Mouse (Mus musculus): ENCODE results near the gene Ppm1n.

Gene Ppm1n

DNA sequence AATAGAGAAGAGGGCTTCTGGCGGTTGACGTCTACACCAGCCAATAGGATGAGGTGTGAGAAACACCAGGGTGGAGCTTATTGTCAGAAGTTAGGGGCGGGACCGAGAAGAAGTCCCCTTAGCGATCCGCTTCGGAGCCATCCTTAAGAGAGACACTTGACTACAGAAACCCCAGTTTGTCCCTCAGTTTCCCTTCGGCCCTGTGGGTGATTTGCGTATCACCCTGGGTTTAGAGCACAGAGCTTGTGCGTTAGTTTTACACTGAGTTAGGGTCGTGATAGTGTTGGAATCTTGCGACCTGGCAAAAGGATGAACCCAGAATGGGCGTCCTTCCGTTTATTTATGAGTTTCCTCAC, 51.1 kb downstream of the Ppm1n start:
- no peak for TF ChIP-seq POU5F1 (IDR thresholded peaks at IDR 0.05; ENCODE audit: borderline replicate concordance, low read length)
- no peak for TF ChIP-seq NANOG (IDR thresholded peaks at IDR 0.05; ENCODE audit: borderline replicate concordance, low read length)
- no peak for TF ChIP-seq CTCF (conservative IDR thresholded peaks at IDR 0.05; ENCODE audit: low read length)

GRCm38 (mm10) chr7:19227883-19228792, 51.7 kb downstream of the Ppm1n start, which contains the start of gene Opa3:
Gene Opa3 (plus strand): TSS chr7:19228334.
- peaks cover 80% of the 10 kb centered on the region for H3K4me1 ChIP-seq (replicated peaks; ENCODE audit: low read depth, low read length)
- peak within 1 kb of the TSS; percentile 90 for H3K4me3 ChIP-seq (replicated peaks; ENCODE audit: low read length)
- TF ChIP-seq NANOG (IDR thresholded peaks at IDR 0.05; ENCODE audit: borderline replicate concordance, low read length) (no peak), POU5F1 (IDR thresholded peaks at IDR 0.05; ENCODE audit: borderline replicate concordance, low read length) (no peak), CTCF (conservative IDR thresholded peaks at IDR 0.05; ENCODE audit: low read length) (no peak)
- peaks cover 57% of the 10 kb centered on the region for H3K36me3 ChIP-seq (ENCODE audit: insufficient read depth, low read length)
- no peaks in the 10 kb centered on the region for H3K27me3 ChIP-seq (ENCODE audit: insufficient read depth, low read length)
- no peaks in the 10 kb centered on the region for H3K9me3 ChIP-seq (ENCODE audit: low read length)

More for the DNA sequence above, 51.1 kb downstream of the Ppm1n start:
- Histone ChIP-seq H3K36me3 (ENCODE audit: insufficient read depth, low read length) (peaks cover 55% of the 10 kb centered on the region), H3K27me3 (ENCODE audit: insufficient read depth, low read length) (no peaks in the 10 kb centered on the region), H3K4me1 (replicated peaks; ENCODE audit: low read depth, low read length) (peaks cover 76% of the 10 kb centered on the region), H3K4me3 (replicated peaks; ENCODE audit: low read length) (peak overlapping the region; percentile 90), H3K9me3 (ENCODE audit: low read length) (no peaks in the 10 kb centered on the region)

- Histone ChIP-seq H3K36me3 (ENCODE audit: insufficient read depth, low read length) (peaks cover 52% of the 10 kb centered on the region), H3K9me3 (ENCODE audit: low read length) (no peaks in the 10 kb centered on the region), H3K4me3 (replicated peaks; ENCODE audit: low read length) (peak overlapping the region; percentile 89), H3K4me1 (replicated peaks; ENCODE audit: low read depth, low read length) (peaks cover 80% of the 10 kb centered on the region), H3K27me3 (ENCODE audit: insufficient read depth, low read length) (no peaks in the 10 kb centered on the region)
- TF ChIP-seq NANOG (IDR thresholded peaks at IDR 0.05; ENCODE audit: borderline replicate concordance, low read length) (no peak), POU5F1 (IDR thresholded peaks at IDR 0.05; ENCODE audit: borderline replicate concordance, low read length) (no peak), CTCF (conservative IDR thresholded peaks at IDR 0.05; ENCODE audit: low read length) (no peak)
Observed at GRCm38 (mm10) chr7:19226817-19227797, 52.8 kb downstream of the Ppm1n start.

Measured in E14TG2a.4 (cell line).